Mouse (Mus musculus) midbrain, embryonic 13.5 days (tissue): ENCODE measurements around the gene Dcaf11. TPM values are rescaled to one million over a fixed set of nuclear protein-coding genes. Genes with fewer than 3 reads are reported as not detected.

Source experiments
- ATAC-seq: fragments of 200-750 bp; cut with Nextera tagmentation; 2 replicates; pipeline ENCODE4 v1.8.0; 2017; ENCODE audit warnings: mild to moderate bottlenecking, moderate TSS enrichment, moderate library complexity
- H3K27ac ChIP-seq: fragments of 300-500 bp; sonication (generic); 2 replicates; pipeline ENCODE4 v1.5.1; 2015; ENCODE audit warnings: inconsistent platforms, mild to moderate bottlenecking, moderate library complexity
- H3K27me3 ChIP-seq: fragments of 300-500 bp; sonication (generic); 2 replicates; pipeline ENCODE4 v1.6.1; 2015; ENCODE audit warnings: mild to moderate bottlenecking, inconsistent platforms
- H3K36me3 ChIP-seq: fragments of 300-500 bp; sonication (generic); 2 replicates; pipeline ENCODE4 v1.6.1; 2015; ENCODE audit warnings: mild to moderate bottlenecking, inconsistent platforms
- H3K4me1 ChIP-seq: fragments of 300-500 bp; sonication (generic); replicated peaks from 2 replicates; pipeline ENCODE4 v1.6.1; 2015; ENCODE audit warnings: inconsistent platforms
- H3K4me2 ChIP-seq: fragments of 300-500 bp; sonication (generic); replicated peaks from 2 replicates; pipeline ENCODE4 v1.6.1; 2015; ENCODE audit warnings: moderate library complexity, mild to moderate bottlenecking, inconsistent platforms
- H3K4me3 ChIP-seq: fragments of 300-500 bp; sonication (generic); replicated peaks from 2 replicates; pipeline ENCODE4 v1.5.1; 2015; ENCODE audit warnings: mild to moderate bottlenecking, inconsistent platforms
- H3K9ac ChIP-seq: fragments of 300-500 bp; sonication (generic); replicated peaks from 2 replicates; pipeline ENCODE4 v1.6.1; 2015; ENCODE audit warnings: mild to moderate bottlenecking, inconsistent platforms
- H3K9me3 ChIP-seq: fragments of 300-500 bp; sonication (generic); 2 replicates; pipeline ENCODE4 v1.6.1; 2016; ENCODE audit warnings: mild to moderate bottlenecking, inconsistent platforms
- WGBS: fragments of 180-500 bp; shearing (Covaris S2); methylation state at CpG from one replicate; pipeline ENCODE4 v1.1.7; 2015; 5-methylcytosine and 5-hydroxymethylcytosine counted together
- polyA plus RNA-seq: library from polyadenylated mRNA; unstranded; fragments of >200 nt; fragmentation: Nextera tagmentation; extraction: Ambion mirVana; gene quantifications from 2 replicates; pipeline ENCODE4 v1.2.1, GENCODE M21; 2015

Gene Dcaf11
- polyA plus RNA-seq, 1 experiment from 2014 or later: 134 TPM

- WGBS: 89% methylated on average over 11 of the region's 11 CpGs
- Histone ChIP-seq H3K4me3 (peak overlapping the region; percentile 95), H3K36me3 (peaks cover 25% of the 10 kb centered on the region), H3K9ac (peak overlapping the region; percentile 95), H3K27me3 (no peaks in the 10 kb centered on the region), H3K9me3 (no peaks in the 10 kb centered on the region), H3K27ac (no peak overlapping the region), H3K4me2 (peak overlapping the region; percentile 99), H3K4me1 (peaks cover 40% of the 10 kb centered on the region)
- ATAC-seq: no peak
These were observed 30.1 kb downstream of the Dcaf11 start for GRCm38 (mm10) chr14:55589771-55590448.

- peak within 1 kb of the TSS; percentile 97 for H3K27ac ChIP-seq
- peaks cover 34% of the 10 kb centered on the region for H3K36me3 ChIP-seq
- H3K4me2 ChIP-seq: peak within 1 kb of the TSS; percentile 99
- ATAC-seq: peak; percentile 96
- peak within 1 kb of the TSS; percentile 95 for H3K9ac ChIP-seq
- H3K4me3 ChIP-seq: peak within 1 kb of the TSS; percentile 95
- peaks cover 36% of the 10 kb centered on the region for H3K4me1 ChIP-seq
- H3K9me3 ChIP-seq: no peaks in the 10 kb centered on the region
- H3K27me3 ChIP-seq: no peaks in the 10 kb centered on the region
- WGBS: under 1% methylated on average over 22 of the region's 22 CpGs
These were observed 31.0 kb downstream of the Dcaf11 start, which contains the start of gene Psme2 for GRCm38 (mm10) chr14:55590748-55591330. Gene Psme2, minus strand, starts transcription at chr14:55591113.

GRCm38 (mm10) chr14:55591331-55591891 lies 31.6 kb downstream of the Dcaf11 start, which contains the start of gene Rnf31:
Gene Rnf31, plus strand, starts transcription at chr14:55591708.
- Histone ChIP-seq H3K9me3 (no peaks in the 10 kb centered on the region), H3K4me2 (peak within 1 kb of the TSS; percentile 99), H3K9ac (peak within 1 kb of the TSS; percentile 95), H3K27me3 (no peaks in the 10 kb centered on the region), H3K36me3 (peaks cover 40% of the 10 kb centered on the region), H3K4me3 (peak within 1 kb of the TSS; percentile 95), H3K27ac (peak within 1 kb of the TSS; percentile 97), H3K4me1 (peaks cover 36% of the 10 kb centered on the region)
- WGBS: under 1% methylated on average over 33 of the region's 33 CpGs
- ATAC-seq: peak; percentile 91

- 8% methylated on average over 16 of the region's 16 CpGs for WGBS
- peak overlapping the region; percentile 95 for H3K9ac ChIP-seq
- H3K36me3 ChIP-seq: peaks cover 45% of the 10 kb centered on the region
- peaks cover 36% of the 10 kb centered on the region for H3K4me1 ChIP-seq
- H3K4me3 ChIP-seq: peak overlapping the region; percentile 95
- no peaks in the 10 kb centered on the region for H3K9me3 ChIP-seq
- no peak for ATAC-seq
- H3K27me3 ChIP-seq: no peaks in the 10 kb centered on the region
- peak overlapping the region; percentile 97 for H3K27ac ChIP-seq
- H3K4me2 ChIP-seq: peak overlapping the region; percentile 99
These were observed 32.4 kb downstream of the Dcaf11 start for GRCm38 (mm10) chr14:55592226-55592625.

- no peak overlapping the region for H3K27ac ChIP-seq
- peaks cover 21% of the 10 kb centered on the region for H3K4me1 ChIP-seq
- no peak for ATAC-seq
- no peaks in the 10 kb centered on the region for H3K27me3 ChIP-seq
- H3K4me2 ChIP-seq: no peak overlapping the region
- no peak overlapping the region for H3K9ac ChIP-seq
- H3K9me3 ChIP-seq: no peaks in the 10 kb centered on the region
- H3K4me3 ChIP-seq: no peak overlapping the region
- 70% methylated on average over 13 of the region's 13 CpGs for WGBS
- peaks cover 71% of the 10 kb centered on the region for H3K36me3 ChIP-seq
These were observed 36.4 kb downstream of the Dcaf11 start for GRCm38 (mm10) chr14:55596036-55596690.

GRCm38 (mm10) chr14:55598521-55599390 lies 39.0 kb downstream of the Dcaf11 start:
- Histone ChIP-seq H3K4me1 (peaks cover 5% of the 10 kb centered on the region), H3K27ac (no peak overlapping the region), H3K4me3 (no peak overlapping the region), H3K27me3 (no peaks in the 10 kb centered on the region), H3K9me3 (no peaks in the 10 kb centered on the region), H3K4me2 (no peak overlapping the region), H3K36me3 (peaks cover 96% of the 10 kb centered on the region), H3K9ac (no peak overlapping the region)
- no peak for ATAC-seq
- 96% methylated on average over 21 of the region's 21 CpGs for WGBS

GRCm38 (mm10) chr14:55603271-55603632 lies 43.4 kb downstream of the Dcaf11 start, which contains the start of gene Irf9:
Gene Irf9, plus strand, starts transcription at chr14:55603571.
- Histone ChIP-seq H3K4me3 (peak within 1 kb of the TSS; percentile 20), H3K27ac (no peak within 1 kb of the TSS), H3K4me1 (peaks cover 7% of the 10 kb centered on the region; the same call in 1 of the 2 replicates), H3K36me3 (peaks cover 90% of the 10 kb centered on the region), H3K9me3 (no peaks in the 10 kb centered on the region), H3K27me3 (no peaks in the 10 kb centered on the region), H3K4me2 (peak within 1 kb of the TSS; percentile 32), H3K9ac (0 out of 2 replicates have a peak within 1 kb of the TSS, but pooled peaks have one; percentile 41)
- no peak for ATAC-seq
- WGBS: 87% methylated on average over 7 of the region's 7 CpGs

- Histone ChIP-seq H3K9me3 (no peaks in the 10 kb centered on the region), H3K4me2 (peak overlapping the region; percentile 32), H3K4me1 (peaks cover 7% of the 10 kb centered on the region; the same call in 1 of the 2 replicates), H3K27ac (no peak overlapping the region), H3K36me3 (peaks cover 90% of the 10 kb centered on the region), H3K4me3 (peak overlapping the region; percentile 20), H3K9ac (0 out of 2 replicates have a peak overlapping the region, but pooled peaks have one; percentile 41), H3K27me3 (no peaks in the 10 kb centered on the region)
- peak; percentile 79 for ATAC-seq
- 25% methylated on average over 19 of the region's 19 CpGs for WGBS
These were observed 44.1 kb downstream of the Dcaf11 start for GRCm38 (mm10) chr14:55603633-55604576.

GRCm38 (mm10) chr14:55604823-55605222 lies 45.0 kb downstream of the Dcaf11 start:
- no peaks in the 10 kb centered on the region for H3K9me3 ChIP-seq
- no peak overlapping the region for H3K4me2 ChIP-seq
- H3K4me1 ChIP-seq: peaks cover 7% of the 10 kb centered on the region; the same call in 1 of the 2 replicates
- no peak overlapping the region for H3K9ac ChIP-seq
- no peak overlapping the region for H3K4me3 ChIP-seq
- no peak overlapping the region for H3K27ac ChIP-seq
- H3K36me3 ChIP-seq: peaks cover 90% of the 10 kb centered on the region
- ATAC-seq: no peak
- no peaks in the 10 kb centered on the region for H3K27me3 ChIP-seq
- WGBS: 92% methylated on average over 11 of the region's 11 CpGs

- Histone ChIP-seq H3K9me3 (no peaks in the 10 kb centered on the region), H3K4me1 (peaks cover 7% of the 10 kb centered on the region; the same call in 1 of the 2 replicates), H3K36me3 (peaks cover 88% of the 10 kb centered on the region), H3K4me2 (no peak overlapping the region), H3K4me3 (no peak overlapping the region), H3K27me3 (no peaks in the 10 kb centered on the region), H3K27ac (no peak overlapping the region), H3K9ac (no peak overlapping the region)
- WGBS: 95% methylated on average over 16 of the region's 16 CpGs
- ATAC-seq: no peak
These were observed 46.1 kb downstream of the Dcaf11 start for GRCm38 (mm10) chr14:55605743-55606459.
